Mouse (Mus musculus) ovary, postnatal 36 days (tissue): ENCODE measurements around the gene Gapdh.

Experiments
- DNase-seq: peaks from one replicate; pipeline ENCODE4 v3.0.0; 2022; ENCODE audit warnings: low spot score, mixed read lengths

The Gapdh gene

DNA sequence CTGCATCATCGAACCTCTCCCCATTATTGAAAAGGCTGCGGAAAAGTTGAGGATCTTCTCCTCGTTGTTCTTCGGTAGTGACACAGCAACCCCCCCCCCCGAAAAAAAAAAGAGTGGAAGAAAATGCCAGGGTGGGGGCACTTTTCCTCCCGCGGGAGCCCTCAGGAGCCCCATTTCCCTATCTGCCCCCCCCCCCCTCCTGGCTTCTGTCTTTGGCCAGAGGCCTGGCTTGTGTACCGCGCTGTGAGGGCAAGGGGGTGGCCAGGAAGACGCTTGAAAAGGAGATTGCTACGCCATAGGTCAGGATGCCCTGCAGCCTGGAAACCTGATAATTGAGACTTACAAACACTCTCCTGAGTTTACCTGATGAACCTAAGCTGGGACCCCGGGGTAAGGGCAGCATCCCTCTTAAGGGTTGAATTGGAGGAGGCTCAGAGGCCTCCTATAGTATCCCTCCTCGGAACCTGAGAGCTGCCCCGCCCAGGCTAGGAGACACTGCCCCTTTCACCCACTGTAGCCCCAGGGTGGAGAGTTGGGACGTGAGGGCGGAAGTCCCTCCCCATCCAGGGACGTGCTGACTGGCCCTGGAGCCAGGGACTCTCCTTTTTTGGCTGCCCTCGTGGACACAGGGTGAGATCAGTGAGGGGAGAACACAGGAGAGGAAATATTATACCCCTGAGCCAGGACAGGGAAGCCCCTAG is at the start of gene Gapdh:
Gene Gapdh (minus strand): TSS at position 417 of the 701 bp plus-strand sequence.
- peak; percentile 82 for DNase-seq

DNA sequence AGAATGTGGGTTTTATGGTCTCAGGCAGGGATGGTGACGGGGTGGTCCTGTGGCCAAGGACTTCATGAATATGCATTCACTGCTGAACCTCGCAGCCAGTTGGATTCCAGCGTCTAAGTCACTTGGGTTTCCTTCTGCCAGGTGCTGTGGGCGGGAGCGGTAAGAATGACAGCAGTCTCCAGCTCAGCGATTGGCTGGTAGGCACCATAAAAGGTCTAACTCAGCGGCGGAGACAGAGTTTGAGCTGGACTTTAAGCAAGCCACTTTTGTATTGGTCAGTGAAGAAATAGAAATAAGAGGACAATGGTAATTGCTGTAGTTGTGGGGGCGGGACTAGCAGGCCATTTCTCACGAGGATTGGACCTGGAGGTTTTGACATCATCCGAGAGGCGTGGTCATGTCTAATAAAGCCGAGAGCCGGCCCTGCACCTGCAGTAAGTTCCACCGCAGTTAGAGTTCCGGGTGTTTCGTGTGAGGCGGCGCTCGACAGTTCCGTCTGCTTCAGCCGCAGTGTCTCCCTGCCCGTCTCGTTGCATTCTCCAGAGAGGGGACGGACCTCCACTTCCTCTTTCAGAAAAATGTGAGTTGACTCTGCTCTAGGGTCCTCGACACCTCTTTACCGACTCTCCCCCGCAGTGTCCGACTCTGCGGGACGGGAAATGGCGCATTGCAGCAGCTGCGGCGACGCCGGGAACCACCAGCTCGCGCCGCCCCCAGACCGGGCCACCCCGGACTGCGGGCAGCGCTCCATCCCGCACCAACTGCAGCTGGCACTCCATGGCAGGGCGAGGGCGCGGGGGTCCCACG is 49.1 kb upstream of the Gapdh start, which contains the start of gene Vamp1:
Gene Vamp1 (plus strand): TSS at position 404 of the 807 bp plus-strand sequence.
- DNase-seq: peak; percentile 88

DNA sequence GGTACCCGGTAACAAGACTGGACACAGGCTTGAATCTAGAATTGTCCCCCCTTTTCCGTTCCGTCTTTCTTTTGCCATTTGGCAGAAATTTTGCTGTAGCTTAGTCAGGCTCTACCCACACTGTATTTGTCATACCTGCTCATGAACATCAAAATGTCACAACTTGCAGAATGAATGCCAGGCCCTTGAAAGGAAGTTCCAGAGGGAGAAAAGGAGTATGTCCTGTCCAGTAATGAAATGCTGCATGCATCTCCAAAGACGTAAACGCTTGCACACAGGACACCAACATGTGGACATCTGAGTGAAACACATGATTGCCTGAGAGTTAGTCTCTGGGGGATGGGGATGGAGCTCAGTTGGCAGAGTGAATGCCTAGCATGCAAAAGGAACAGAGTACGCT is 47.4 kb upstream of the Gapdh start:
- DNase-seq: no peak

DNA sequence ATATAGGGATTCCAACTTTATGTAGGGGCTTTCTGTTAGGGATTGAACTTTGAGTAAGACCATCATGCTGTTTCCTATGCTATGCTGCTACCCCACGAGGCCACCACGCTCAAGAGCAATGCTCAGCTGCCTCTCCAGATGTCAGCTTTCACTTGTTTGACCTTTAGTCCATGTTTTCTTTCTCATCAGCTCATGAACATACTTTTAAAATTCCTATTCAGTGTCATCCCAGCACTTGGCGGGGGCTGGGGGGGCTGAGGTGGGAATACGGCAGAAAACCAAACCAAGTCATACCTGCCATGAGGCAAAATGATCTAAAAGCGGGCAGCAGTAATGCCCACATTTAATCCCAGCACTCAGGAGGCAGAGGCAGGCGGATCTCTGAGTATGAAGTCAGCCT is 46.9 kb upstream of the Gapdh start:
- DNase-seq: no peak

DNA sequence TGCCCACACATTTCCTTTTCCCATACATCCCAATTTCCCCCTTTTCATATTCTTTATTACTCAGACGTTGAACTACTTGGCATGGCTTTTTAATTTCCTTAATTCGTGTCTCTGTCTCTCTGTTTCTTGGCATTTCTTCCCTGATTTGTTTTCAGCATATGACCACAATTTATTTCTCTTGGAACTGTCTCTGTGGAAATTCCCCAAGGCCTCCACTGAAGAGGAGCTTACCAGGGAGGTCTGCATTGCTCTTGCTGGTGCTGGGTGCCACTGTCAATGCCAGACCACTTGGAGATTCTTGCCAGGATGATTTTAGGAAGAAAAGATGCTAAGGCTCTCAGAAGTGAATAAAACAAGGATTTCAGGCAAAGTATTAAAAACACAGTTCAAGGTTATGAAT is 46.4 kb upstream of the Gapdh start:
- DNase-seq: no peak

DNA sequence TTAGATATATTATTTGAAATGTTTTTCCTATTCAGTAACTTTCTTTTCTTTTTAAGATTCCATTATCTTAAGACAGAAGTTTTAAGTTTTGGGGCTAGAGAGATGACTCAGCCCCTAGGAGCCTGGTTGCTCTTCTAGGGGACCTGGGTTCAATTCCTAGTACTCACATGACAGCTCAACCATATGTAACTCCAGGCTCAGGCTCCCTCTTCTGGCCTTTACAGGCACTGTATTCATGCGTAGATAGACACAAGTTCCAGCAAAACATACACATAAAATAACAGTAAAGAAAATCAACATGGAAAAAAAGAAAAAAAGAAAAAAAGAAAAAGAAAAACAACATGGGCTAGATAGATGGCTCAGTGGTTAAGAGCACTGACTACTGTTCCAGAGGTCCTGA is 44.2 kb upstream of the Gapdh start:
- no peak for DNase-seq

DNA sequence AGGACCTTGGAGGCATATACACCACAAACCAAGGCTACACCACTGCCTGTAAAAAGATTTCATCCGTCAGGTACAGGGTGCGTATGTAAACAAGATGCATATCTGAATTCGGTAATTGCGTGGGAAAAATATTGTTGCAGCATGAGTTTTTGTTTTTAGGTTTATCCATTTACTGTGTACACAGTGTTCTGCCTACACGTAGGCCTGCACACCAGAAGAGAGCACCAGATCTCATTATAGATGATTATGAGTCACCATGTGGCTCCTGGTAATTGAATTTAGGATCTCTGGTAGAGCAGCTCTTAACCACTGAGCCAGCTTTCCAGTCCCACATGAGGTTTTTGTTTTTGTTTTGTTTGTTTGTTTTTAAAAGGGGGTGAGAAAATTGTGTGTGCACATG is 30.9 kb upstream of the Gapdh start:
- DNase-seq: no peak

DNA sequence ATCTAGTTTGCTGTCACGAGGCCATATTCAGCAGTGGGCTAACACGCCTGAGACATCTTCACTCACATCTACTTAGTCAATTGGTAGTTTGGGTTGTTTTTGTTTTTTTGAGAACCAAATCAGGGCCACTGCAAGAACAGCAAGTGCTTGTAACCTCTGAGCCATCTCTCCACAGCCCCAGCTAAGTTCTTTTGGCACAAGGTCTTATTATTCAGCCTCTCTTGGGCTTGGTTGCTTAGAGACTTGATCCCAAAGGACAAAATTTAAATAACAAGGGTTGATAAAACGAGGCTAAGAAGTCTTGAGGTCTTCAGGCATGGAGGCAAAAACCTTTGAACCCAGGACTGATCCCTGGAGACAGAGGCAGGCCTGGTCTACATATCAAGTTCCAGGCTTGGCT is 30.0 kb upstream of the Gapdh start:
- no peak for DNase-seq

DNA sequence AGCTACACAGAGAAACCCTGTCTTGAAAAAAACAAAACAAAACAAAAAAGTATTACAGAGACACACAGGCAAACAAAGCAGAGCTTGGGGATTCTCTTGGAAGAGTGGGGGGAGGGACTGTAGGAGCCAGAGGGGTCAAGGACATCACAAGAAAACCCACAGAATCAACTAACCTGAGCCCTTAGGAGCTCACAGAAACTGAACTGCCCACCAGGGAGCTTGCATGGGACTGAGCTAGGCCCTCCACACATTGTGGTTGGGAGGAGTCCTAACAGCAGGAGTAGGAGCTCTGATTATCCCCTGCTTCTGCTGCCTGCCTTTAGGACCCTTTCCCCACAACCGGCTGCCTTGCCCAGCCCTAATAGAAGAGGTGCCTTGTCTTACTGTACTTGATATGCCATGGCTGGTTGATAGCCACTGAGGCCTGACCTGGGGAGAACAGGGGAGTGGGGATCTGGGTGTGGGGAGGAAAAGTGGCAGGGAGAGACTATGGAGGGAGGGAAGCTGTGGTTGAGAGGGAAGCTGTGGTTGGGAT is 29.3 kb upstream of the Gapdh start:
- no peak for DNase-seq

DNA sequence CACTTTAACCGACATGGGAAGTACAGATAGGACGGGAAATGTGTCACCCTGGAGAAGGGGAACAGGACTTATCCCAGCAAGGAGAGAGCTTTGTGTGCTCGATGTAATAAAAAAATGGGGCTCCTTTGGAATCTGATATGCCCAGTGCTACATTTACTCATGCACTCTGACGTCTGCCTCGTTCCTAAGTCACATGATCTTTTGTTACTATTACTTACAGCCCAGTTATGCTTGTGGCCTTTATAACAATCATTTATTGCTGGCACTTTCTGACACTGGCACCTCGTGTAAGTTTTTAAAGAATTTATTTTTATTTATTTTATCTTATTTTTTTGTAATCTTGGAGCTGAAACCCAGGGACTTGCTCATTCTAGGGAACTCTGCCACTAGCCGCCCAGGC is 27.1 kb upstream of the Gapdh start:
- no peak for DNase-seq

DNA sequence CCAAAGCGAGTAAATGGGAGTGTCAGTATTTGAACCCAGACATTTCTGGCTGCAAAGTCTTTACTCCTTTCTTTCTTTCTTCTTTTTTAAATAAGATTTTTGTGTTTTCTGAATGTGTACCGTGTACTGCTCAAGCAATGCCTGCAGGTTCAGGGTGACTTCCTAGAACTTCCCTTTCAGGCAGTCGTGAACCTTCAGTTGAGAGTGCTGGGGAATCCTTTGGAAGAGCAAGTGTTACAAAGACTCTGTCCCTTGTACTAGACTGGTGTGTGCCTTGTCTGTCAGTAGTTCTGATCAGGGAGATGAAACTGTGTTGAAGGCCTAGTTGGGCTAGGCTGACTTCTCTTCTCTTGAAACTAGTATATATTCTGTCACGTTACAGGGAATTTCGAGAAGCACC is 26.6 kb upstream of the Gapdh start:
- no peak for DNase-seq

DNA sequence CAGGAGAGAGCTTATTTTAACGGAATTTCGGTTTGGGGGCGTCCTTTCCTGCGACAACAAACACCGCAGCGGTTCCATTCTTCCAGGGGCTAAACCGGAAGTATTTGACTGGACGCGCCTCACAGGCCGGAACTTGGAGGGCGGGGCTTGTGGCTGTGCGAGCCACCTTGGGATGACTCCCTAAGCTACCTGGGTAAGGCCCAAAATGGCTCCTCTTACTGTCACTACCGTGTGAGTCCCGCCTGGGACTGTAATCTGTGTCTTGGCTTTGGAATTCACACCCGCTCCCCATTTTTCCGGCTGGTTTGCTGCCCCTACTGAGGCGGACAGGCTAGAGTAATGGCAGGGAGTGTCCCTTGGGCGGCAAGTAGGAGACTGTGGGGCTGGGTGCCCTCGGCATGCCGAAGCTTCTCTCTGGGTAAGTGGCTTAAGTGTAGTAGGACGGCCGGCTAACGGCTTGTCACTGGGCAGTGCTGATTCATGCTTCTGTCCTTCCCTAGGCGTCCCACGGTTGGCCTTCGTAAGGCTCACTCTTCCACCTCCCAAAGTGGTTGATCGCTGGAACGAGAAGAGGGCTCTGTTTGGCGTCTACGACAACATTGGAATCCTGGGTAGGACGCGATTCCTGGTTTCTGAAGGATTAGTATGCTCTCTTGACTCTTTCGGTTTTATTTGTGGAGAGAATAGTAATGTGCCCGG is 25.9 kb upstream of the Gapdh start:
- peak; percentile 89 for DNase-seq

DNA sequence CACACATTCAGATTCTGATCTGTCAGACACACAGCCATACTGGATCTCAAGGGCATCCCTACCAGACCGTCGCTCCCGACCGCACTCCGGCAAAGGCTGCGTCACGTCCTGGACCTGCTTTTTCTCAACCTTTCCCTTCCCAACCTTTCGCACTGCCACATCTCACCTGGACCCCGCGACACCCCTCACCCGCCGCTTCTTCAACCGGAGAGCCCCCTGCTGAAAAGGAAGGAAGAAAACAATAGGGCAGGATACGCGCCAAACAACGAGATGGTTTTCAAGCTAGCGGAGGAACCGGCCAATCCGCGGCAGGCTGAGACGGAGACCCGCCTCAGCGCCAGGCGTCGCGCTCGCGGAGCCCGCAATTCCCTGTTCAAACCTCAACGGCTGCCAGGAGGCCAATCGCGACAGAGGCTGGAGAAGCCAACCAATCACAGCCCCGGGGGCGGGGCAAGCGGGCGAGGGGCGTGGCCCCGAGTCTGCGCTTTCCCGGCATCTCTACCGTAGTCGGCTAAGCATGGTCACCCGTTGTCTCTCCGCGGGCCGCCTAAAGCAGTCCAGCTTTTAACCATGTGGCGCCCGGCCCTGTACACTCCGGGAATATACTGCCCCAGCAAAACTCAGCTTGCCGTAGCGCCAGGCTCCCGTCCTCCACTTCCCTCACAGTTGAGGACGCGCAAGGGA is 25.2 kb upstream of the Gapdh start, which contains the start of the genes Ncapd2 and Mrpl51:
Gene Ncapd2 (minus strand): TSS at position 370 of the 684 bp plus-strand sequence.
Gene Mrpl51 (plus strand): TSS at position 470 of the 684 bp plus-strand sequence.
- DNase-seq: peak; percentile 97

DNA sequence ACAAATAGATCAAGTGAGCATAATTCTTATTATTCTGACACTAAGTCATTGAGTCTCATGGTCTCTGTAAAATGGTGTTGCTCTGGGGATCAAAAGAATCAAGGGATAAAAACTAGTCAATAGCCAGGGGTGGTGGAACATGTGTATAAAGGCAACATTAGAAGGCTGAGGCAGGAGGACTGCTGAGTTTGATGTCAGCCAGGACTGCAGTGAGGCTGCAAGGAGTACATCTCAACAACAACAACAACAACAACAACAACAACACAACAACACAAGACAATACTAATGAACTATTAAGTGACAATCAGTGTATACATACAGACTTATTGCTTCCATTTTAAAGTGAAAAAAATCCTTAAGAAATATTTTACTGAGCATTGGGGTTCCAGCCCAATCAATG is 24.5 kb upstream of the Gapdh start:
- no peak for DNase-seq

DNA sequence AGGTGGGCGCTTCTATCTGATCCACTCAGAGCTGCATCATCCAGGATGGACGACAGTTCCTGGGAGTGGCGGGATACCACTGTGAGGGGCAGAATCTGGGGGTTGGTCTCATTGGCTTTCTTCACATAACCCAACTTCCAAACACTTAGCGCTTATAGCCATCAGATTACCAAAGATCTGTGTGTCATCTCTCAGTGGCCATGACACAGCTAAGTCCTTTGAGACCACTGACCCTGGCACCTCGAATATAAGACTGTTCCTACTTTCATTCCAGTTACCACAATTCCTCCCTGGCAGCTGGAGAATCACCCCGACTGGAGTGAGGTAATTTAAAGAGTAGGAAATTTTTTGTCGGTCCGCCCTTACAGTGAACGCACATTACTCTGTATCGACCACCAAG is 19.9 kb upstream of the Gapdh start:
- no peak for DNase-seq

DNA sequence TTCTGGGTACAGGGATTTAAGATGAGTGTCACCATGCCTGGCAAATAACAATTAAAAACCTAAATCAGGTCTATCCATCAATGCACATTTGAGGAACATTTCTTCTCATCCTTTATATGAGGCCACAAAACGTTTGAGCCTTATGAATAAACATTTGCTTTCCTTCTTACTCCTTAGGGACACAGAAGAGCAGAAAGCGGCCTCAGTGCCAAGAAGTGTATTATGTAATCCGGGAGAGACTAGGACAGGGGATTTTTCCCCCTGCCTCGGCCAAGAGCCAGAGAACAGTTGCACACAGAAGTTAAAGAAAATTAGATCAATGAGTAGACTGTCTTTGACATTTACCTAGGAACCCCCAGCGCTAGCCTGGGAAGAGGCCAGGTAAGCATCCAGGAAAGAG is 15.9 kb upstream of the Gapdh start:
- no peak for DNase-seq

DNA sequence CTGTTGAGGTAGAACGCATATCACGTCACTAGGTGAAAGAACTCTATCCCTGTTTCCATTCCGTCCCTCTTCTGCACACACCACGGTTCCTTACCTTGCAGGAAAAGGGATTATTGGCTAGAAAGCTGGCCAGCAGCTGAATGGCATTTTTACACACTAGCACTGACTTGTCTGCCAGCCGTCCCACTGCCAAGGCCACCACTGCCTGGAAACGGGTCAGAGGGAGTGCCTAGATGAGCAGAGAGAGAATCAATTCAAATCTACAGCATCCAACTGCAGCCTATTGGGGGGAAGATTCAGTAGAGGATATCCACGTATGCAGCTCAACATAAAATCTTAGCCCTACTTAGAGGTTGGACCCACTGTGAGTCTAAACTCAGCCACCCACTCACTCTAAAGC is 13.3 kb upstream of the Gapdh start:
- no peak for DNase-seq

DNA sequence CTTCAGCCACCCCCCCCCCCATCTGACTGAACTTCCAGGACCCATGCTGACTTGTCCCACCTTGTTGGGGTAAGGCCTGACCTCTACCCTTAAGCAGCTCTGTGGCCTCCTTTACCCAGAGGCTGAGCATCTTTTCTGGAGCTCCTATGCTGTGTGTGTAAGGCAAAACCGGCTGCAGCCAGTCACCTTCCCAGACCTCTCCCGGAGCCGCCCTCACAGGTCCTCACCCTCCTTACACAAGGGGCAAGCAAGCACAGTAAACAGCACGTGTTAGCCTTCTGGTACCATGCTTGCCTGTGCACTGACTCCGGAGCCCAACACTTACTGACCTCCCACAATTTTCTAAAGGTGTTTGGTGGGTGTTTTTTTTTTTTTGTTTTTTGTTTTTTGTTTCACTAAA is 9.2 kb upstream of the Gapdh start:
- DNase-seq: no peak

DNA sequence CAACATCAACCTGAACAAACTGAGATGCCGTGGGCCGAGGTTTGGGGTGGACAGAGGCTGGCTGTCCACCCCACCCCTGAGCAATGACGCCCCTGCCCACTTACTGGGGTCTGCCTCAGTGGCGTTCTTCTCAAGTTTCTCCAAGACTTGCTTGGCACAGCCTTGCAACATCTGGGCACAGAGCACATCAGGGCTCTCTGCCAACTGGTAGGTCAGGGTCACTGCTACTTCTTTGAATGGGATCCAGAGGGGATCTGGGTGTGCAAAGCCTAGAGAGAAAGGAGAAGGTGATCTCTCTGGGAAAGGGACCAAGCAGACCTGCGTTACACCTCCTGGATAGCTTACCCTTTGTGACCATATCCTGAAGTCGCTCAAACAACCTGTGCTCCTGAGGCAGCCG is 7.0 kb upstream of the Gapdh start:
- DNase-seq: peak; percentile 46

DNA sequence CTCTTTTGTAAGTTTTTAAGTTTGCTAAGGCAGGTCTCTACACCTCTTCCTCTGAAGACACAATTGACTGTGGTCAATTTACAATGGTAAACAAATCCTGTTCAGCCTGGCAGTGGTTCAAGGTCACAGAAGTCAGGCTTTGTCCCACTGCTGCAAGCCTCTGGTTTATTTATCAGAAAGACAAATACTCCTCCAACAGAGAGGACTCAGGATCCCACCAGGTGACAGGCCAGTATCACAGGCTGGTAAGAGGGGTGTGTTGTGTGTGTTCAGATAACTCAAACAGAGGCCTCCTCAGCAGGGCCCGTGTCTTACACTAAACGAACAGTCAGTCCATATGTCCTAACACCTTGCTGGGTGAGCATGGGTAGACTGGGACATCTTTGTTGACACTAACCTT is 6.2 kb upstream of the Gapdh start:
- DNase-seq: no peak

DNA sequence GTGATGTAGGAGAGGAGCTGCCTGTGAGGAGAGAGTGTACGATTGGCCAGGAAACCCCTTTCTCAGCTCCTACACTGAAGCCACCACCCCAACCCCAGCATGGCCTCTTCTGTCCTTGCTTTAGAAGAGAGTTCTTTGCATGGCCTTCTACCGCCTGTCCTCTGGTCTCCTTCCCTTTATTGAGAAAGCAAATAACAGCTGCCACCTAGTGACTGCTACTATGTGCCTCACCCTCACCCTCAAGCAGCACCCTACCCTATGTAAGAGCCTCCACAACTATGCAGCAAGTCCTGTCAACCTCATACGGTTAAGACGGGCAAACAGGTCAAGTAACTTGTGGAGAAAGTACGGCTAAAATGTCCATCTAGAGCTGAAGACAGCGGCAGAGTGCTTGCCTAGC is 3.9 kb upstream of the Gapdh start:
- no peak for DNase-seq

DNA sequence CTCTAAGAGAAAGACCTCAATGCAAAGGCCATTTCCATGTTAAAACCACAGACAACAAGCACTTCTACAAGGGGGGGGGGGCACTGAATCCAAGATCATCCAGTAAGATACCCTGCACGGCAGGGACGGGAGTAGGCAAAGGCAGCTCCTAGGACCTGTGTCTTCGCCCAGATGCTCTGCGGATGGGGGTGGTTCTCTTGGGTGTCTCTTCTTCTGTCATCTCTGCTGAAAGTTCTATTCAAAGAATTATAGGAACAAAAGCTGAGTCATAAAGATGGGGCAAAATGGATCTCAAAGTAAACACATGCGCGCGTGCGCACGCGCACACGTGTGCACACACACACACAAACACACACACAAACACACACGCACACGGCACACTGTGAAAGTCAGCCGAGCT is 1.8 kb upstream of the Gapdh start:
- no peak for DNase-seq
